Mouse (Mus musculus) kidney, adult 2 months (tissue): ENCODE measurements at regions not wholly inside any gene's neighbourhood (a gene's known extent, or its start where the extent isn't known, plus 50 kb on each side); places are given as distances from the start of the nearest gene placed in this dataset.

Source experiments
- CTCF ChIP-seq: fragments of 200-500 bp; conservative IDR thresholded peaks from 2 replicates; pipeline ENCODE4 v1.5.1; 2011; ENCODE audit warnings: low read depth, mild to moderate bottlenecking, control low read depth, low read length, moderate library complexity, mixed read lengths; ENCODE audit not compliant: insufficient read depth, insufficient read length
- POLR2A ChIP-seq: fragments of 200-500 bp; IDR thresholded peaks from one replicate; pipeline ENCODE4 v1.6.1; 2011; ENCODE audit warnings: low read depth, low read length, control low read depth

DNA sequence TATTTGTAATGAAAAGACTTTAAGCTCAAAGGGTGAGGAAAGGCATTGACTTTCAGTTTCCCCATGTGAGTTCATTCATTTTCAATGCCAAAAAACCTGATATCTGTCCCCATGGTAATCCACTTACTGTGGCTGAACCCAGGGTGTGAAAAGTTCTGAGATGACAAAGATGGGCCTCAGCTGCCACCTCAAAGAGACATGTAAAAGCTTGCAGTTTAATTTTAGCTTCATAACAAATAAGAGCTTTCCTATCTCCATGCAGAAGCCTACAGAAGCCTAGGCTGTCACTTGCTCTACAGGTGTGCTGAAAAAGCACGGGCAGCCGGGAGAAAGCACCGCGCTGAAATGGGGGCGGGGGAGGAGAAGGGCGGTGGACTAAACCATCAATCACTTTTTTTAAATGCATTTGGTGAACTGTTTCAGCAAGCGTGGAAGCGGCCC is 140.1 kb upstream of the Rreb1 start:
- TF ChIP-seq CTCF (no peak), POLR2A (no peak)
